Mouse (Mus musculus): ENCODE results near the gene Gpx5. TPM values are rescaled to one million over a fixed set of nuclear protein-coding genes. Genes with fewer than 3 reads are reported as not detected.
"Not testable (repeated sequence)": the region's sequence is repeated elsewhere in the genome, so short reads cannot be mapped to it uniquely, and the experiment has no call there.

Gpx5 gene
- total RNA-seq, 4 experiments from 2014 or later: not detected

GRCm38 (mm10) chr13:21267541-21267940, 25.0 kb downstream of the Gpx5 start:
- DNase-seq (ENCODE audit: low spot score in 2 of 2): no peak

- no peak for DNase-seq (ENCODE audit: low spot score in 2 of 2)
Observed at GRCm38 (mm10) chr13:21265736-21266135, 26.8 kb downstream of the Gpx5 start.

- no peak for DNase-seq (ENCODE audit: low spot score in 2 of 2)
Observed at GRCm38 (mm10) chr13:21264366-21264765, 28.2 kb downstream of the Gpx5 start.

GRCm38 (mm10) chr13:21263910-21264309, 28.6 kb downstream of the Gpx5 start:
- DNase-seq (ENCODE audit: low spot score in 2 of 2): no peak

GRCm38 (mm10) chr13:21262787-21263461, 29.6 kb downstream of the Gpx5 start:
- no peak for DNase-seq (ENCODE audit: low spot score in 2 of 2)

GRCm38 (mm10) chr13:21260289-21260688, 32.2 kb downstream of the Gpx5 start:
- DNase-seq (ENCODE audit: low spot score in 2 of 2): no peak

GRCm38 (mm10) chr13:21259677-21260113, 32.8 kb downstream of the Gpx5 start:
- no peak for DNase-seq (ENCODE audit: low spot score in 2 of 2)

- DNase-seq (ENCODE audit: low spot score in 2 of 2): no peak
Observed at GRCm38 (mm10) chr13:21259171-21259631, 33.3 kb downstream of the Gpx5 start.

- no peak for DNase-seq (ENCODE audit: low spot score in 2 of 2)
Observed at GRCm38 (mm10) chr13:21258524-21258923, 34.0 kb downstream of the Gpx5 start.

- no peak for DNase-seq (ENCODE audit: low spot score in 2 of 2)
Observed at GRCm38 (mm10) chr13:21253986-21254385, 38.5 kb downstream of the Gpx5 start.

GRCm38 (mm10) chr13:21253569-21253968, 39.0 kb downstream of the Gpx5 start:
- no peak for DNase-seq (ENCODE audit: low spot score in 2 of 2)

GRCm38 (mm10) chr13:21253040-21253439, 39.5 kb downstream of the Gpx5 start:
- DNase-seq (ENCODE audit: low spot score in 2 of 2): no peak

- DNase-seq (ENCODE audit: low spot score in 2 of 2): no peak
Observed at GRCm38 (mm10) chr13:21250074-21250681, 42.4 kb downstream of the Gpx5 start.

- DNase-seq (ENCODE audit: low spot score in 2 of 2): no peak
Observed at GRCm38 (mm10) chr13:21249022-21249421, 43.5 kb downstream of the Gpx5 start.

GRCm38 (mm10) chr13:21246276-21246675, 46.3 kb downstream of the Gpx5 start:
- DNase-seq (ENCODE audit: low spot score in 2 of 2): no peak

- not testable (repeated sequence) for DNase-seq (ENCODE audit: low spot score in 2 of 2)
Observed at GRCm38 (mm10) chr13:21244967-21245366, 47.6 kb downstream of the Gpx5 start.

GRCm38 (mm10) chr13:21244089-21244488, 48.4 kb downstream of the Gpx5 start:
- no peak for DNase-seq (ENCODE audit: low spot score in 2 of 2)

- no peak for DNase-seq (ENCODE audit: low spot score in 2 of 2)
Observed at GRCm38 (mm10) chr13:21243196-21243595, 49.3 kb downstream of the Gpx5 start.

- no peak for DNase-seq (ENCODE audit: low spot score in 2 of 2)
Observed at GRCm38 (mm10) chr13:21242408-21243125, 50.0 kb downstream of the Gpx5 start.

GRCm38 (mm10) chr13:21240788-21241187, 51.7 kb downstream of the Gpx5 start:
- no peak for DNase-seq (ENCODE audit: low spot score in 2 of 2)

GRCm38 (mm10) chr13:21237161-21237560, 55.4 kb downstream of the Gpx5 start:
- no peak for DNase-seq (ENCODE audit: low spot score in 2 of 2)

GRCm38 (mm10) chr13:21236714-21237113, 55.8 kb downstream of the Gpx5 start:
- DNase-seq (ENCODE audit: low spot score in 2 of 2): no peak

Measured in gastrocnemius, adult 8-10 months (tissue).